Mouse (Mus musculus) kidney, postnatal 0 days (tissue): ENCODE data around the gene Ppia. TPM values are rescaled to one million over a fixed set of nuclear protein-coding genes. Genes with fewer than 3 reads are reported as not detected.

Source experiments
- ATAC-seq: fragments of 200-750 bp; cut with Nextera tagmentation; replicated peaks from 2 replicates; pipeline ENCODE4 v1.8.0; 2017; ENCODE audit warnings: low read depth, moderate number of reproducible peaks, moderate TSS enrichment, moderate library complexity; ENCODE audit not compliant: low FRiP score
- DNase-seq: peaks from one replicate; pipeline ENCODE4 v3.0.0-alpha.2; 2016; ENCODE audit warnings: low spot score
- H3K27ac ChIP-seq: fragments of 300-500 bp; sonication (generic); 2 replicates; pipeline ENCODE4 v1.5.1; 2014; ENCODE audit warnings: mild to moderate bottlenecking
- H3K27me3 ChIP-seq: fragments of 300-500 bp; sonication (generic); 2 replicates; pipeline ENCODE4 v1.6.1; 2014; ENCODE audit warnings: low read length, mixed read lengths; ENCODE audit not compliant: insufficient read depth
- H3K36me3 ChIP-seq: fragments of 300-500 bp; sonication (generic); 2 replicates; pipeline ENCODE4 v1.6.1; 2014; ENCODE audit warnings: low read length, mixed read lengths; ENCODE audit not compliant: insufficient read depth
- H3K4me1 ChIP-seq: fragments of 300-500 bp; sonication (generic); replicated peaks from 2 replicates; pipeline ENCODE4 v1.6.1; 2014; ENCODE audit warnings: antibody characterized with exemption, low read length, mixed read lengths; ENCODE audit not compliant: insufficient read depth
- H3K4me2 ChIP-seq: fragments of 300-500 bp; sonication (generic); 2 replicates; pipeline ENCODE4 v1.6.1; 2014; ENCODE audit warnings: mild to moderate bottlenecking, low read length, moderate library complexity, mixed read lengths
- H3K4me3 ChIP-seq: fragments of 300-500 bp; sonication (generic); replicated peaks from 2 replicates; pipeline ENCODE4 v1.5.1; 2014; ENCODE audit warnings: low read depth, low read length
- H3K9ac ChIP-seq: fragments of 300-500 bp; sonication (generic); 2 replicates; pipeline ENCODE4 v1.6.1; 2014; ENCODE audit warnings: low read depth, low read length
- H3K9me3 ChIP-seq: fragments of 300-500 bp; sonication (generic); replicated peaks from 2 replicates; pipeline ENCODE4 v1.6.1; 2016; ENCODE audit warnings: low read length, inconsistent platforms, mixed read lengths
- CTCF ChIP-seq: IDR thresholded peaks from 2 replicates; pipeline ENCODE4 v1.5.1; 2016; ENCODE audit warnings: antibody characterized with exemption, low read depth, mild to moderate bottlenecking, moderate library complexity
- WGBS: fragments of 180-500 bp; shearing (Covaris S2); extraction: QIAGEN DNeasy Blood & Tissue Kit; methylation state at CpG from one replicate; pipeline ENCODE4 v1.1.7; 2014; 5-methylcytosine and 5-hydroxymethylcytosine counted together
- polyA plus RNA-seq: library from polyadenylated mRNA; unstranded; fragments of >200 nt; fragmentation: Nextera tagmentation; extraction: Ambion mirVana; gene quantifications from 2 replicates; pipeline ENCODE4 v1.2.1, GENCODE M21; 2015

Gene Ppia
- polyA plus RNA-seq, 1 experiment from 2014 or later, result 5,791 TPM

- 0 out of 2 replicates have a peak, but pooled peaks have one; percentile 40 for ATAC-seq
- no peaks in the 10 kb centered on the region for H3K4me1 ChIP-seq
- H3K4me2 ChIP-seq, result no peak overlapping the region
- TF ChIP-seq CTCF, result peak; percentile 74
- H3K4me3 ChIP-seq, result no peak overlapping the region
- peaks cover 25% of the 10 kb centered on the region for H3K36me3 ChIP-seq
- 78% methylated on average over 8 of the region's 8 CpGs for WGBS
- peak; percentile 53 for DNase-seq
- no peak overlapping the region for H3K27ac ChIP-seq
- H3K9ac ChIP-seq, result no peak overlapping the region
- H3K27me3 ChIP-seq, result no peaks in the 10 kb centered on the region
- H3K9me3 ChIP-seq, result no peaks in the 10 kb centered on the region
Observed at GRCm38 (mm10) chr11:6436442-6436841, 21.2 kb downstream of the Ppia start.

- no peak overlapping the region for H3K4me2 ChIP-seq
- no peak for ATAC-seq
- H3K27me3 ChIP-seq, result no peaks in the 10 kb centered on the region
- H3K4me3 ChIP-seq, result no peak overlapping the region
- WGBS, result 98% methylated on average over 2 of the region's 2 CpGs
- TF ChIP-seq CTCF, result no peak
- no peaks in the 10 kb centered on the region for H3K9me3 ChIP-seq
- no peak overlapping the region for H3K27ac ChIP-seq
- no peaks in the 10 kb centered on the region for H3K4me1 ChIP-seq
- no peak for DNase-seq
- peaks cover 21% of the 10 kb centered on the region for H3K36me3 ChIP-seq
- no peak overlapping the region for H3K9ac ChIP-seq
Observed at GRCm38 (mm10) chr11:6437667-6438066, 22.4 kb downstream of the Ppia start.

- no peak overlapping the region for H3K4me2 ChIP-seq
- peaks cover 4% of the 10 kb centered on the region for H3K4me1 ChIP-seq
- no peak for DNase-seq
- H3K36me3 ChIP-seq, result peaks cover 14% of the 10 kb centered on the region; the same call in 1 of the 2 replicates
- H3K27me3 ChIP-seq, result no peaks in the 10 kb centered on the region
- no peak overlapping the region for H3K4me3 ChIP-seq
- no peak for ATAC-seq
- no peak overlapping the region for H3K27ac ChIP-seq
- TF ChIP-seq CTCF, result no peak
- WGBS, result 95% methylated on average over 4 of the region's 4 CpGs
- no peaks in the 10 kb centered on the region for H3K9me3 ChIP-seq
- no peak overlapping the region for H3K9ac ChIP-seq
Observed at GRCm38 (mm10) chr11:6440171-6440570, 24.9 kb downstream of the Ppia start.

GRCm38 (mm10) chr11:6442566-6442965 lies 27.3 kb downstream of the Ppia start:
- no peak overlapping the region for H3K4me2 ChIP-seq
- no peaks in the 10 kb centered on the region for H3K27me3 ChIP-seq
- 94% methylated on average over 4 of the region's 4 CpGs for WGBS
- DNase-seq (peak; percentile 8), ATAC-seq (no peak)
- no peak overlapping the region for H3K9ac ChIP-seq
- H3K36me3 ChIP-seq, result peaks cover 10% of the 10 kb centered on the region; the same call in 1 of the 2 replicates
- TF ChIP-seq CTCF, result no peak
- H3K4me3 ChIP-seq, result no peak overlapping the region
- peaks cover 4% of the 10 kb centered on the region for H3K4me1 ChIP-seq
- no peak overlapping the region for H3K27ac ChIP-seq
- H3K9me3 ChIP-seq, result no peaks in the 10 kb centered on the region

- Histone ChIP-seq H3K9ac (peak overlapping the region; percentile 84), H3K4me2 (peak overlapping the region; percentile 63), H3K4me3 (peak overlapping the region; percentile 76), H3K36me3 (peaks cover 5% of the 10 kb centered on the region; the same call in 1 of the 2 replicates), H3K4me1 (peaks cover 4% of the 10 kb centered on the region), H3K27ac (peak overlapping the region; percentile 96), H3K9me3 (no peaks in the 10 kb centered on the region), H3K27me3 (no peaks in the 10 kb centered on the region)
- ATAC-seq, result no peak
- TF ChIP-seq CTCF, result no peak
- 31% methylated on average over 4 of the region's 4 CpGs for WGBS
- peak; percentile 19 for DNase-seq
Observed at GRCm38 (mm10) chr11:6443102-6443501, 27.9 kb downstream of the Ppia start.

- Histone ChIP-seq H3K4me1 (peaks cover 4% of the 10 kb centered on the region), H3K27ac (peak overlapping the region; percentile 96), H3K9me3 (no peaks in the 10 kb centered on the region), H3K27me3 (no peaks in the 10 kb centered on the region), H3K4me3 (peak overlapping the region; percentile 76), H3K36me3 (peaks cover 2% of the 10 kb centered on the region; the same call in 1 of the 2 replicates), H3K4me2 (peak overlapping the region; percentile 63), H3K9ac (peak overlapping the region; percentile 84)
- TF ChIP-seq CTCF, result no peak
- WGBS, result under 1% methylated on average over 10 of the region's 10 CpGs
- DNase-seq (no peak), ATAC-seq (no peak)
Observed at GRCm38 (mm10) chr11:6443727-6444076, 28.5 kb downstream of the Ppia start.
